Mouse (Mus musculus) C2C12 (cell line): Measurements from ENCODE around the gene Snrnp35. TPM values are rescaled to one million over a fixed set of nuclear protein-coding genes. Genes with fewer than 3 reads are reported as not detected.

ENCODE experiments used
- H3K27me3 ChIP-seq: one replicate; pipeline ENCODE4 v1.6.1; 2011; ENCODE audit not compliant: control insufficient read depth, insufficient read depth, insufficient read length
- H3K36me3 ChIP-seq: one replicate; pipeline ENCODE4 v1.6.1; 2011; ENCODE audit not compliant: control insufficient read depth, insufficient read depth
- H3K4me3 ChIP-seq: one replicate; pipeline ENCODE4 v1.5.1; 2011; ENCODE audit warnings: mild to moderate bottlenecking, control low read depth; ENCODE audit not compliant: poor library complexity, insufficient read depth, severe bottlenecking
- H3K79me2 ChIP-seq: one replicate; pipeline ENCODE4 v1.6.1; 2011; ENCODE audit not compliant: control insufficient read depth, insufficient read depth
- H3K79me3 ChIP-seq: one replicate; pipeline ENCODE4 v1.6.1; 2011; ENCODE audit warnings: low read depth, control low read depth
- H3ac ChIP-seq: one replicate; pipeline ENCODE3; 2011; ENCODE audit warnings: low read depth; ENCODE audit not compliant: control insufficient read depth, insufficient read length
- CEBPB ChIP-seq: IDR thresholded peaks from one replicate; pipeline ENCODE4 v1.6.1; 2011; ENCODE audit warnings: low read depth, mild to moderate bottlenecking, control low read depth, moderate library complexity
- CTCF ChIP-seq: IDR thresholded peaks from one replicate; pipeline ENCODE4 v1.5.1; 2011; ENCODE audit not compliant: control insufficient read depth, insufficient read depth, insufficient read length
- FOSL1 ChIP-seq: IDR thresholded peaks from one replicate; pipeline ENCODE4 v1.8.0; 2011; ENCODE audit warnings: mild to moderate bottlenecking, low read length; ENCODE audit not compliant: poor library complexity, insufficient read depth, severe bottlenecking
- MAX ChIP-seq: IDR thresholded peaks from one replicate; pipeline ENCODE4 v1.6.1; 2011; ENCODE audit warnings: mild to moderate bottlenecking, control low read depth
- MYOD1 ChIP-seq: IDR thresholded peaks from one replicate; pipeline ENCODE4 v1.6.1; 2011; ENCODE audit warnings: low read depth; ENCODE audit not compliant: control insufficient read depth, insufficient read length
- MYOG ChIP-seq: IDR thresholded peaks from one replicate; pipeline ENCODE4 v1.6.1; 2011; ENCODE audit not compliant: control insufficient read depth, insufficient read length; ENCODE audit errors: extremely low read depth
- USF1 ChIP-seq: IDR thresholded peaks from one replicate; pipeline ENCODE4 v1.6.1; 2011; ENCODE audit warnings: low read depth, mild to moderate bottlenecking, control low read depth, moderate library complexity
- polyA plus RNA-seq: library from polyadenylated mRNA; unstranded; fragments of >200 nt; fragmentation: generic; extraction: Trizol; gene quantifications from one replicate; pipeline ENCODE4 v1.2.1, GENCODE M21; 2012; ENCODE audit warnings: missing spikeins

Snrnp35 gene
- polyA plus RNA-seq, 1 experiment: 23.8 TPM

GRCm38 (mm10) chr5:124444208-124444607 lies 38.7 kb upstream of the Snrnp35 start:
- peaks cover 23% of the 10 kb centered on the region for H3K36me3 ChIP-seq
- H3K27me3 ChIP-seq: no peaks in the 10 kb centered on the region
- no peak overlapping the region for H3ac ChIP-seq
- TF ChIP-seq CTCF: no peak
- no peak for TF ChIP-seq CEBPB
- TF ChIP-seq MYOD1: no peak
- no peak for TF ChIP-seq MYOG
- no peak for TF ChIP-seq FOSL1
- no peak for TF ChIP-seq MAX
- no peak for TF ChIP-seq USF1
- H3K79me3 ChIP-seq: peaks cover 47% of the 10 kb centered on the region
- peaks cover 87% of the 10 kb centered on the region for H3K79me2 ChIP-seq
- H3K4me3 ChIP-seq: no peak overlapping the region

DNA sequence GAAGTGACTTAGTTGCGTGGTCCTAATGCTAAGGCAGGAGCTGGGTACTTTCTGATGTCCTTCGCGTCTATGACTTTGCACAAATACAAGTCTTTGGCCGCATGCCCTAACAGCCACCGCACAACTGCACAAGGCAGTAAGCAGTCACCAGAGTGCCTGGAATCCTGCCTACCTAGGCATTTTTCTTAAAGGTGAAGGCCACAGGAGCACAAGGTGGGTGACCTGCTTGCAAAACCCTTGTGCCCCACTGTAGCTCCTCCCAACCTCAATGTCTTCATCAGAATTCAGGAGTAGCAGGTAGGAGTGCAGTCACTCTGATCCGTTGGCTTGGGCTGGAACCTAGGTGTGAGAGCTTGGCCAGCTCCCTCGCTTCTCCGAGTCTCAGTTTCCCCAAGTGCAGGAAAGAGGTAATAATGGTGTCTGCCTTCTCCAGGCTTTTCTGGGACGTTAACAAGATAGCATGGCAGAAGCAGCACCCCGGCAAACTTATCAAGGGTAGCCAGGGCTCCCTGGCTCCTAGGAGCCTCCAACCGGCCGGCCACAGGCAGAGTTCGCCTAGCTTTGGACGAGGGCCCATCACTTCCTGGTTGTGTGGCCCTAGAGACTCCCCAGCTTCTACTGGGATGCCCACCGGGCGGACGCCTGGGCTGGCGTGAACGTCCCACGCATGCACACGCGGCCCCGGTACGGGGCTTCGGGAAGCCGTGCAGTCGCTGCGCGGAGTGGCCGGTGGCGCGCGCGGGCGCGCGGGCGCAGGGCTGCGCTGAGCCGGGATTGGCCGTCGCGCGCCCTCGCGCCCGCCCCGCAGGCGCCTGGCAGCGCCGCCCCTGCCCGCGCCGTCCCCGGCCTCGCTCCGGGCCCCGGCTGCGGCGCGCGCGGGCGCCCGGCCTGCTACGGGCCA lies 38.0 kb upstream of the Snrnp35 start:
- Histone ChIP-seq H3K27me3 (no peaks in the 10 kb centered on the region), H3ac (peak overlapping the region; percentile 82), H3K79me3 (peaks cover 51% of the 10 kb centered on the region), H3K79me2 (peaks cover 94% of the 10 kb centered on the region), H3K36me3 (peaks cover 30% of the 10 kb centered on the region), H3K4me3 (peak overlapping the region; percentile 65)
- TF ChIP-seq USF1: no peak
- peak; percentile 27 for TF ChIP-seq MAX

DNA sequence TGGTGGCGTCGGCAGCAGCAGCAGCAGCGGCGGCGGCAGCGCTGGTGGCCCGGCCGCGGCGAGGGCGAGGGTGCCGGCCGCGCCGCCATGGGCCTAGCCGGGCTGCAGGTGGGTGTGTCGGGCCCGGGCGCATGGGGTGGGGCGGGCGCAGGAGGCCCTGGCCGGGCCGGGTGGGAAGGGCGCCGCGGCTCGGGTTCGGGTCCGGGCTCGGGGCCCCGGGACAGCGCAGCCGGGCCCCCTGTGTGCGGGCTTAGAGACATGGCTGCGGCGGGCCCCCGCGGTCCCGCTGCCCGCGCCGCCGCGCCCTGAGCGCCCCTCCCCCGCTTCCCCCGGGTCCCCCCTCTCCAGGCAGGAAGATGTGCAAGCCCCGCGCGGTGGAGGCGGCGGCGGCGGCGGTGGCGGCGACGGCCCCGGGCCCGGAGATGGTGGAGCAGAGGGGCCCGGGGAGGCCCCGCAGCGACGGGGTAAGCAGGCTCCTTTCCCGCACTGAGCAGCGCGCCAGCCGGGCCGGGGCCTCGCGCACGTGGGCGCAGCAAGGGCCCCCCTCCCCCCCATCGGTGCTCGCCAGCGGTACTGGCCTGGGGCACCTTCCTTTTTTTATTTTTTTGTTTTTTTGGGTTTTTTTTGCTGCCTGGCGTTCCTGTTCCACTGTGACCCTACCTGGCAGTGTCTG lies 37.2 kb upstream of the Snrnp35 start:
- Histone ChIP-seq H3K79me2 (peaks cover 98% of the 10 kb centered on the region), H3K27me3 (no peaks in the 10 kb centered on the region), H3K36me3 (peaks cover 38% of the 10 kb centered on the region), H3ac (peak overlapping the region; percentile 82), H3K4me3 (peak overlapping the region; percentile 65), H3K79me3 (peaks cover 58% of the 10 kb centered on the region)
- no peak for TF ChIP-seq CTCF
- TF ChIP-seq MYOD1: no peak
- no peak for TF ChIP-seq CEBPB
- no peak for TF ChIP-seq FOSL1
- no peak for TF ChIP-seq USF1
- TF ChIP-seq MAX: no peak
- no peak for TF ChIP-seq MYOG

DNA sequence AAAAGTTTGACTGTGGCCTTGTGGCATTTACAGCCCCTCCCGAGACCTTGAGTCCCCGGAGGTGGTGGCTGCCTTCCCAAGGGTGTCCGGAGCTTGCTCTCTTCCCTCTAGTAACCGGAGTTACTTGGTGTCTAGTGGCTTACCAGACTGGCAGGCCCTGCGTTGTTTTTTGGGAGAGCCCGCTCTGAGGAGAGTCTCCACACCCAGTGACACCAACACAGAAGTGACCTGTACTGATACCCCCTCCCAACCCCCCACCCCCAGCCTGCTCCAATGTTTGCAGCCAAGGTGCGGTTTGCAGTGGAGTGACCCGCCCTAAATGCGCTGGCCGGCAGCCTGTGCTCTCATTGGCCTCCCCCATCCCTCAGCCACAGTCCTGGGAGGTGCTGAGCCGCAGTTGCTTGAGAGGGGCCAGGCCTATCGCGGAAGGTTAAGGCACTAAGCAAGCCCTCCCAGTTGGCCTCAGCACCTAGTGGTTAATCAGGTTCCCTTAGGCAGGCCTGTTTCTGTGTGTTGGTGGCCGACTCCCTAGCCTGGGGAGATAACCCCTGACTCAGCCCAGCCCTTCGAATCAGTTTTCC lies 36.5 kb upstream of the Snrnp35 start:
- Histone ChIP-seq H3K79me2 (peaks cover 98% of the 10 kb centered on the region), H3K27me3 (no peaks in the 10 kb centered on the region), H3K4me3 (peak overlapping the region; percentile 65), H3K79me3 (peaks cover 57% of the 10 kb centered on the region), H3K36me3 (peaks cover 45% of the 10 kb centered on the region), H3ac (peak overlapping the region; percentile 82)
- TF ChIP-seq MYOD1 (no peak), CEBPB (no peak), MAX (no peak), USF1 (no peak), MYOG (no peak), CTCF (no peak), FOSL1 (no peak)

DNA sequence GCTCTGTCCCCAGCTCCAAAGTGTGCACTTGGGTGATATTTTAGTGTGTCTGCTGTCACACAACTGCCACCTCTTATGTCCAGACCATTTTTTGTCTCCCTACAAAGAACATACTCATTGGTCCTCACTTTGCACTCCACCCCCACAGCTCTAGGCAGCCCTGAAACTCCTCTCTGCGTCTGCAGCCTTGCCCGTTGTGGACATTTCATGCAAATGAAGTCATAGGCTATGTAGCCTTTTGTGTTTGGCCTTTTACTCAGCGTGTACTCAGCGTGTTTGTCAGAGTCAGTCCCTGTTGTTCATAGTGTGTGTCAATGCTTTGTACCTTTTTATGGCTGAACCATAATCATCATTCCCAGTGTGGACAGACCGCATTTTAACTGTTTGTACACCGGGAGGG lies 33.4 kb upstream of the Snrnp35 start:
- H3K79me2 ChIP-seq: peaks cover 88% of the 10 kb centered on the region

More for the DNA sequence above, 33.4 kb upstream of the Snrnp35 start:
- TF ChIP-seq CEBPB (no peak), MAX (no peak), MYOD1 (no peak), USF1 (no peak), CTCF (no peak), FOSL1 (no peak), MYOG (no peak)
- Histone ChIP-seq H3K4me3 (no peak overlapping the region), H3K79me3 (peaks cover 49% of the 10 kb centered on the region), H3K27me3 (no peaks in the 10 kb centered on the region), H3K36me3 (peaks cover 75% of the 10 kb centered on the region), H3ac (no peak overlapping the region)
